Mouse (Mus musculus) adrenal gland (tissue): ENCODE measurements around the gene Gm10147.
"Not testable (repeated sequence)": the region's sequence is repeated elsewhere in the genome, so short reads cannot be mapped to it uniquely, and the experiment has no call there.

Experiments
- intact Hi-C: fragments of 180-260 bp; cut with DNase I; formaldehyde crosslinking; loops from one replicate; pipeline ENCODE4 v1.15.1; 2025
- long read RNA-seq, 2 experiments: library from polyadenylated mRNA; unstranded; transcript quantifications; one replicate each; pipeline ENCODE4 v2.0.0; 2020; ENCODE audit warnings: borderline replicate concordance in 1 of 2; ENCODE audit not compliant: insufficient replicate concordance in 1 of 2
- microRNA-seq, 2 experiments: library from miRNA; unstranded; fragments of <30 nt; microRNA quantifications; one replicate each; pipeline ENCODE4; 2019

The Gm10147 gene
- long read RNA-seq, experiment 1, result 0 reads
- long read RNA-seq, experiment 2, result 0 reads

- intact Hi-C loops, result not testable (repeated sequence)
These were observed at the start of gene Gm10147 for GRCm38 (mm10) chrX:28607742-28608141. TSS of gene Gm10147 (minus strand) at chrX:28607842.

Small RNA genes lying within 50 kb of the gene (microRNA-seq; reads per million reads assigned to microRNA genes)
- 0 reads per million in 2 experiments for gene Gm44499
